Mouse (Mus musculus): ENCODE results near the gene Fshr. TPM values are rescaled to one million over a fixed set of nuclear protein-coding genes. Genes with fewer than 3 reads are reported as not detected.
A peak's percentile ranks its signal among the peaks of the same experiment; 100 is the strongest.

The Fshr gene
- polyA plus RNA-seq, 1 experiment from 2014 or later, result not detected

GRCm38 (mm10) chr17:88966028-88966427 lies 234.4 kb downstream of the Fshr start:
- H3K9me3 ChIP-seq (ENCODE audit: control insufficient read depth, low read length), result no peaks in the 10 kb centered on the region
- ATAC-seq (ENCODE audit: low FRiP score, low TSS enrichment) (no peak), DNase-seq (no peak)
- H3K27ac ChIP-seq (replicated peaks; ENCODE audit: low read depth, low read length), result no peak overlapping the region
- no peak overlapping the region for H3K4me3 ChIP-seq (replicated peaks; ENCODE audit: low read depth, low read length)
- no peak overlapping the region for H3K4me2 ChIP-seq (ENCODE audit: low read length)
- 71% methylated on average over 3 of the region's 3 CpGs for WGBS
- H3K4me1 ChIP-seq (ENCODE audit: control insufficient read depth, insufficient read depth, low read length), result no peaks in the 10 kb centered on the region
- no peaks in the 10 kb centered on the region for H3K36me3 ChIP-seq (ENCODE audit: control insufficient read depth, insufficient read depth, low read length)
- H3K9ac ChIP-seq (replicated peaks; ENCODE audit: low read length), result no peak overlapping the region
- H3K27me3 ChIP-seq (ENCODE audit: control insufficient read depth, insufficient read depth, low read length), result no peaks in the 10 kb centered on the region

GRCm38 (mm10) chr17:88954011-88954410 lies 246.5 kb downstream of the Fshr start:
- H3K9ac ChIP-seq (replicated peaks; ENCODE audit: low read length), result no peak overlapping the region
- no peak overlapping the region for H3K4me3 ChIP-seq (replicated peaks; ENCODE audit: low read depth, low read length)
- H3K27me3 ChIP-seq (ENCODE audit: control insufficient read depth, insufficient read depth, low read length), result no peaks in the 10 kb centered on the region
- no peaks in the 10 kb centered on the region for H3K36me3 ChIP-seq (ENCODE audit: control insufficient read depth, insufficient read depth, low read length)
- H3K9me3 ChIP-seq (ENCODE audit: control insufficient read depth, low read length), result no peaks in the 10 kb centered on the region
- ATAC-seq (ENCODE audit: low FRiP score, low TSS enrichment) (peak; percentile 67; the same call in 1 of the 2 replicates), DNase-seq (peak; percentile 82)
- WGBS, result 47% methylated on average over 5 of the region's 5 CpGs
- no peak overlapping the region for H3K4me2 ChIP-seq (ENCODE audit: low read length)
- H3K4me1 ChIP-seq (ENCODE audit: control insufficient read depth, insufficient read depth, low read length), result no peaks in the 10 kb centered on the region
- H3K27ac ChIP-seq (replicated peaks; ENCODE audit: low read depth, low read length), result no peak overlapping the region

GRCm38 (mm10) chr17:88938153-88938681 lies 262.3 kb downstream of the Fshr start:
- Histone ChIP-seq H3K4me2 (ENCODE audit: low read length) (peak overlapping the region; percentile 9; the same call in 1 of the 2 replicates), H3K36me3 (ENCODE audit: control insufficient read depth, insufficient read depth, low read length) (no peaks in the 10 kb centered on the region), H3K9me3 (ENCODE audit: control insufficient read depth, low read length) (no peaks in the 10 kb centered on the region; the same call in 1 of the 2 replicates), H3K9ac (replicated peaks; ENCODE audit: low read length) (no peak overlapping the region), H3K27me3 (ENCODE audit: control insufficient read depth, insufficient read depth, low read length) (no peaks in the 10 kb centered on the region), H3K27ac (replicated peaks; ENCODE audit: low read depth, low read length) (peak overlapping the region; percentile 69), H3K4me1 (ENCODE audit: control insufficient read depth, insufficient read depth, low read length) (peaks cover 26% of the 10 kb centered on the region), H3K4me3 (replicated peaks; ENCODE audit: low read depth, low read length) (no peak overlapping the region)
- DNase-seq (peak; percentile 71), ATAC-seq (ENCODE audit: low FRiP score, low TSS enrichment) (peak; percentile 87)
- 2% methylated on average over 4 of the region's 4 CpGs for WGBS

GRCm38 (mm10) chr17:88937341-88938152 lies 262.9 kb downstream of the Fshr start:
- peak overlapping the region; percentile 9; the same call in 1 of the 2 replicates for H3K4me2 ChIP-seq (ENCODE audit: low read length)
- H3K9me3 ChIP-seq (ENCODE audit: control insufficient read depth, low read length), result no peaks in the 10 kb centered on the region; the same call in 1 of the 2 replicates
- no peaks in the 10 kb centered on the region for H3K27me3 ChIP-seq (ENCODE audit: control insufficient read depth, insufficient read depth, low read length)
- no peak overlapping the region for H3K4me3 ChIP-seq (replicated peaks; ENCODE audit: low read depth, low read length)
- WGBS, result under 1% methylated on average over 7 of the region's 7 CpGs
- ATAC-seq (ENCODE audit: low FRiP score, low TSS enrichment) (peak; percentile 96), DNase-seq (peak; percentile 86)
- H3K4me1 ChIP-seq (ENCODE audit: control insufficient read depth, insufficient read depth, low read length), result peaks cover 26% of the 10 kb centered on the region
- no peaks in the 10 kb centered on the region for H3K36me3 ChIP-seq (ENCODE audit: control insufficient read depth, insufficient read depth, low read length)
- no peak overlapping the region for H3K9ac ChIP-seq (replicated peaks; ENCODE audit: low read length)
- peak overlapping the region; percentile 69 for H3K27ac ChIP-seq (replicated peaks; ENCODE audit: low read depth, low read length)

- H3K9ac ChIP-seq (replicated peaks; ENCODE audit: low read length), result no peak overlapping the region
- H3K9me3 ChIP-seq (ENCODE audit: control insufficient read depth, low read length), result no peaks in the 10 kb centered on the region; the same call in 1 of the 2 replicates
- no peak overlapping the region for H3K4me3 ChIP-seq (replicated peaks; ENCODE audit: low read depth, low read length)
- ATAC-seq (ENCODE audit: low FRiP score, low TSS enrichment) (no peak), DNase-seq (peak; percentile 65)
- WGBS, result 7% methylated on average over 3 of the region's 3 CpGs
- H3K4me2 ChIP-seq (ENCODE audit: low read length), result no peak overlapping the region
- H3K36me3 ChIP-seq (ENCODE audit: control insufficient read depth, insufficient read depth, low read length), result no peaks in the 10 kb centered on the region
- H3K4me1 ChIP-seq (ENCODE audit: control insufficient read depth, insufficient read depth, low read length), result peaks cover 26% of the 10 kb centered on the region
- H3K27me3 ChIP-seq (ENCODE audit: control insufficient read depth, insufficient read depth, low read length), result no peaks in the 10 kb centered on the region
- H3K27ac ChIP-seq (replicated peaks; ENCODE audit: low read depth, low read length), result peak overlapping the region; percentile 69
These were observed 263.5 kb downstream of the Fshr start for GRCm38 (mm10) chr17:88936941-88937340.

All from midbrain, embryonic 14.5 days (tissue).